Mouse (Mus musculus) bone marrow, adult 2 months (tissue): ENCODE results near the gene Loxl3. TPM values are rescaled to one million over a fixed set of nuclear protein-coding genes. Genes with fewer than 3 reads are reported as not detected.

Experiments used
- H3K27ac ChIP-seq: fragments of 200-500 bp; 2 replicates; pipeline ENCODE4 v1.5.1; 2012; ENCODE audit warnings: low read depth, mild to moderate bottlenecking, control low read depth, inconsistent platforms, low read length; ENCODE audit not compliant: control insufficient read depth, poor library complexity, insufficient read depth
- H3K4me1 ChIP-seq: fragments of 200-500 bp; 2 replicates; pipeline ENCODE4 v1.6.1; 2011; ENCODE audit warnings: low read length; ENCODE audit not compliant: control insufficient read depth, insufficient read depth
- H3K4me3 ChIP-seq: fragments of 200-500 bp; replicated peaks from 2 replicates; pipeline ENCODE3; 2011; ENCODE audit warnings: mild to moderate bottlenecking, low read depth, low read length, control low read depth; ENCODE audit not compliant: control insufficient read depth
- CTCF ChIP-seq: fragments of 200-500 bp; IDR thresholded peaks from 2 replicates; pipeline ENCODE4 v1.5.1; 2011; ENCODE audit warnings: low read length, control low read depth; ENCODE audit not compliant: control insufficient read depth, insufficient read depth
- POLR2A ChIP-seq: fragments of 200-500 bp; IDR thresholded peaks from 2 replicates; pipeline ENCODE4 v1.6.1; 2011; ENCODE audit warnings: low read depth, mild to moderate bottlenecking, control low read depth, low read length, borderline replicate concordance; ENCODE audit not compliant: control insufficient read depth
- WGBS: fragments of 180-500 bp; shearing (Covaris S2); methylation state at CpG from one replicate; pipeline ENCODE4 v1.1.7; 2018; 5-methylcytosine and 5-hydroxymethylcytosine counted together
- polyA plus RNA-seq: library from polyadenylated mRNA; stranded (reverse); fragments of >200 nt; gene quantifications from 2 replicates; pipeline ENCODE4 v1.2.4, GENCODE M21; 2011; ENCODE audit warnings: low replicate concordance; ENCODE audit not compliant: missing spikeins, insufficient read depth, insufficient read length

The Loxl3 gene
- polyA plus RNA-seq, 1 experiment, result 13.3 TPM

GRCm38 (mm10) chr6:83011255-83011654 lies 22.7 kb upstream of the Loxl3 start:
- WGBS, result 59% methylated on average over 7 of the region's 7 CpGs
- TF ChIP-seq POLR2A (no peak), CTCF (no peak)
- peaks cover 15% of the 10 kb centered on the region for H3K4me1 ChIP-seq
- H3K27ac ChIP-seq, result no peak overlapping the region
- no peak overlapping the region for H3K4me3 ChIP-seq

GRCm38 (mm10) chr6:83011756-83012155 lies 22.2 kb upstream of the Loxl3 start:
- Histone ChIP-seq H3K4me1 (peaks cover 15% of the 10 kb centered on the region), H3K4me3 (no peak overlapping the region), H3K27ac (peak overlapping the region; percentile 63; the same call in 1 of the 2 replicates)
- 74% methylated on average over 6 of the region's 6 CpGs for WGBS
- TF ChIP-seq CTCF (no peak), POLR2A (no peak)

GRCm38 (mm10) chr6:83013444-83013843 lies 20.5 kb upstream of the Loxl3 start:
- WGBS, result 11% methylated on average over 5 of the region's 5 CpGs

GRCm38 (mm10) chr6:83014482-83015466 lies 19.2 kb upstream of the Loxl3 start:
- TF ChIP-seq CTCF (no peak), POLR2A (peak; percentile 65)
- WGBS, result 38% methylated on average over 12 of the region's 12 CpGs
- H3K4me1 ChIP-seq, result peaks cover 13% of the 10 kb centered on the region
- H3K27ac ChIP-seq, result peak overlapping the region; percentile 78
- H3K4me3 ChIP-seq, result peak overlapping the region; percentile 34

More at GRCm38 (mm10) chr6:83013444-83013843, 20.5 kb upstream of the Loxl3 start:
- Histone ChIP-seq H3K27ac (peak overlapping the region; percentile 82), H3K4me3 (no peak overlapping the region), H3K4me1 (peaks cover 11% of the 10 kb centered on the region)
- no peak for TF ChIP-seq POLR2A
- no peak for TF ChIP-seq CTCF

GRCm38 (mm10) chr6:83015749-83016148 lies 18.2 kb upstream of the Loxl3 start:
- peak overlapping the region; percentile 12 for H3K4me3 ChIP-seq
- no peak for TF ChIP-seq CTCF
- no peak for TF ChIP-seq POLR2A
- peak overlapping the region; percentile 47 for H3K27ac ChIP-seq
- WGBS, result 77% methylated on average over 2 of the region's 2 CpGs
- peaks cover 10% of the 10 kb centered on the region for H3K4me1 ChIP-seq

- Histone ChIP-seq H3K4me1 (peaks cover 8% of the 10 kb centered on the region), H3K27ac (peak overlapping the region; percentile 75), H3K4me3 (no peak overlapping the region)
- 67% methylated on average over 3 of the region's 3 CpGs for WGBS
- TF ChIP-seq CTCF (no peak), POLR2A (no peak)
These were observed 16.8 kb upstream of the Loxl3 start for GRCm38 (mm10) chr6:83017190-83017589.

GRCm38 (mm10) chr6:83019044-83019443 lies 14.9 kb upstream of the Loxl3 start:
- 72% methylated on average over 3 of the region's 3 CpGs for WGBS
- peaks cover 4% of the 10 kb centered on the region for H3K4me1 ChIP-seq
- H3K27ac ChIP-seq, result no peak overlapping the region

GRCm38 (mm10) chr6:83020121-83020520 lies 13.9 kb upstream of the Loxl3 start:
- 52% methylated on average over 6 of the region's 6 CpGs for WGBS
- Histone ChIP-seq H3K27ac (no peak overlapping the region), H3K4me1 (peaks cover 4% of the 10 kb centered on the region), H3K4me3 (no peak overlapping the region)
- TF ChIP-seq POLR2A, result no peak
- TF ChIP-seq CTCF, result no peak

More at GRCm38 (mm10) chr6:83019044-83019443, 14.9 kb upstream of the Loxl3 start:
- TF ChIP-seq POLR2A (no peak), CTCF (no peak)
- H3K4me3 ChIP-seq, result no peak overlapping the region
